Mouse (Mus musculus) liver, embryonic 11.5 days (tissue): ENCODE results near the gene Snx3. TPM values are rescaled to one million over a fixed set of nuclear protein-coding genes. Genes with fewer than 3 reads are reported as not detected.

Experiments
- ATAC-seq: fragments of 200-750 bp; cut with Nextera tagmentation; replicated peaks from 2 replicates; pipeline ENCODE4 v1.8.0; 2017; ENCODE audit warnings: moderate number of reproducible peaks, mild to moderate bottlenecking, moderate TSS enrichment, moderate library complexity; ENCODE audit not compliant: low FRiP score
- DNase-seq: peaks from one replicate; pipeline ENCODE4 v3.0.0-alpha.2; 2017; ENCODE audit warnings: low spot score
- H3K27ac ChIP-seq: fragments of 300-500 bp; sonication (generic); 2 replicates; pipeline ENCODE4 v1.5.1; 2014; ENCODE audit warnings: mild to moderate bottlenecking, low read depth, low read length, control low read depth
- H3K27me3 ChIP-seq: fragments of 300-500 bp; sonication (generic); replicated peaks from 2 replicates; pipeline ENCODE4 v1.6.1; 2014; ENCODE audit warnings: low read length, mixed read lengths; ENCODE audit not compliant: control insufficient read depth, insufficient read depth
- H3K36me3 ChIP-seq: fragments of 300-500 bp; sonication (generic); 2 replicates; pipeline ENCODE4 v1.6.1; 2014; ENCODE audit warnings: mild to moderate bottlenecking, low read length, moderate library complexity, mixed read lengths; ENCODE audit not compliant: control insufficient read depth, insufficient read depth
- H3K4me1 ChIP-seq: fragments of 300-500 bp; sonication (generic); replicated peaks from 2 replicates; pipeline ENCODE4 v1.6.1; 2014; ENCODE audit warnings: low read length, mixed read lengths; ENCODE audit not compliant: control insufficient read depth, insufficient read depth
- H3K4me2 ChIP-seq: fragments of 300-500 bp; sonication (generic); 2 replicates; pipeline ENCODE4 v1.6.1; 2014; ENCODE audit warnings: mild to moderate bottlenecking, control low read depth, moderate library complexity
- H3K4me3 ChIP-seq: fragments of 300-500 bp; sonication (generic); 2 replicates; pipeline ENCODE4 v1.5.1; 2014; ENCODE audit warnings: low read depth, low read length, control low read depth
- H3K9ac ChIP-seq: fragments of 300-500 bp; sonication (generic); 2 replicates; pipeline ENCODE4 v1.6.1; 2014; ENCODE audit warnings: low read depth, low read length, control low read depth
- H3K9me3 ChIP-seq: fragments of 300-500 bp; sonication (generic); 2 replicates; pipeline ENCODE4 v1.6.1; 2016; ENCODE audit warnings: low read length, inconsistent platforms, mixed read lengths; ENCODE audit not compliant: control insufficient read depth
- WGBS: fragments of 180-500 bp; shearing (Covaris S2); extraction: QIAGEN DNeasy Blood & Tissue Kit; methylation state at CpG from one replicate; pipeline ENCODE4 v1.1.7; 2014; 5-methylcytosine and 5-hydroxymethylcytosine counted together
- polyA plus RNA-seq: library from polyadenylated mRNA; unstranded; fragments of >200 nt; fragmentation: Nextera tagmentation; extraction: Ambion mirVana; gene quantifications from 2 replicates; pipeline ENCODE4 v1.2.1, GENCODE M21; 2014

Snx3 gene
- polyA plus RNA-seq, 1 experiment from 2014 or later: 355 TPM

GRCm38 (mm10) chr10:42476774-42477475 lies 24.9 kb upstream of the Snx3 start:
- DNase-seq (no peak), ATAC-seq (no peak)
- Histone ChIP-seq H3K9ac (no peak overlapping the region), H3K9me3 (no peaks in the 10 kb centered on the region), H3K4me3 (no peak overlapping the region), H3K4me1 (peaks cover 32% of the 10 kb centered on the region), H3K4me2 (peak overlapping the region; percentile 88), H3K27me3 (no peaks in the 10 kb centered on the region), H3K36me3 (0 out of 2 replicates have a peak, but pooled peaks cover 2% of the 10 kb centered on the region), H3K27ac (no peak overlapping the region)
- 87% methylated on average over 10 of the region's 10 CpGs for WGBS

DNA sequence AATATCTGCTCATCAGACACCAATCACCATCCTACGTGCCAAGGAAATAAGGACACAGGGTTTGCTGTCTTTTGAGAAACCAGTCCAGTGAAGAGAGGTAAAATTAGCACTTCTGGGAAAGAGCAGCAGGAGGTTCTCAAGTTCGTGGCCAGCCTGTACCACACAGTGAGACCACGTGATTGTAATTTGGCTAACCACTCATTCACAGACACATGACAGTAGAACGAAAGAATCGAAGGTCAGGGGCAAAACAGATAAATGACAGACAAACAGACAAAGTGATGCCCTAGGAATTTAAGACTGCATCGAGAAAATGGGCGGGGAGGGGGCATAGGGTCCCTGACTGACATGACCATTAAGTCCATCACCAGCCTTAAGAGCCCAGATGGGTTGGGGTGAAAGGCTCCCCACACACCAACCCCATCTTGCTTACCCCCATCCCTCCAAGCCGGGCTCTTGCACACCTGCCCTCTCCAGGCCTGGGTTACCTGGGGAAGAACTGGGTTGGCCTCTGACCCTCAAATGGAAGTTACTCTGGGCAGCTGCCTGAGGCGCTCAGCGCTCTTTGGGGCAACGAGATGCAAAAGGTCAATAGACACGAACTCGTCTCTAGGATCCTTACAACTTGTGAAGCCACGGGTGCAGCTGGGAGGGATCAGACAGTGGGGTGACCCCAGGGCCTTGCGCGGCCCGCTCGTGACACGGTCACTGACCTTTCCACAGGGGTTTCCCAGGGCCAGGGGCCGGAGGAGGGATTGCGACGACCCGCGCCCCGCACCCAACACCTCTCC lies 24.1 kb upstream of the Snx3 start:
- peak; percentile 32 for ATAC-seq
- Histone ChIP-seq H3K4me3 (peak overlapping the region; percentile 84), H3K4me1 (peaks cover 32% of the 10 kb centered on the region), H3K9me3 (no peaks in the 10 kb centered on the region), H3K27ac (peak overlapping the region; percentile 98), H3K4me2 (peak overlapping the region; percentile 88), H3K27me3 (no peaks in the 10 kb centered on the region), H3K36me3 (no peaks in the 10 kb centered on the region), H3K9ac (peak overlapping the region; percentile 94)
- DNase-seq: no peak
- WGBS: 9% methylated on average over 25 of the region's 25 CpGs

GRCm38 (mm10) chr10:42478341-42478720 lies 23.5 kb upstream of the Snx3 start, which contains the start of gene Afg1l:
Afg1l (minus strand) TSS chr10:42478565.
- H3K4me1 ChIP-seq: peaks cover 32% of the 10 kb centered on the region

GRCm38 (mm10) chr10:42480719-42481118 lies 21.1 kb upstream of the Snx3 start:
- no peak overlapping the region for H3K4me2 ChIP-seq
- no peaks in the 10 kb centered on the region for H3K36me3 ChIP-seq
- H3K27ac ChIP-seq: no peak overlapping the region
- H3K4me3 ChIP-seq: no peak overlapping the region
- DNase-seq: no peak
- H3K9ac ChIP-seq: no peak overlapping the region
- peaks cover 32% of the 10 kb centered on the region for H3K4me1 ChIP-seq
- WGBS: 62% methylated on average over 4 of the region's 4 CpGs
- ATAC-seq: peak; percentile 62
- no peaks in the 10 kb centered on the region for H3K9me3 ChIP-seq
- H3K27me3 ChIP-seq: no peaks in the 10 kb centered on the region

More at GRCm38 (mm10) chr10:42478341-42478720, 23.5 kb upstream of the Snx3 start, which contains the start of gene Afg1l:
- no peaks in the 10 kb centered on the region for H3K9me3 ChIP-seq
- peak; percentile 92 for DNase-seq
- ATAC-seq: peak; percentile 92
- H3K36me3 ChIP-seq: no peaks in the 10 kb centered on the region
- H3K27ac ChIP-seq: peak within 1 kb of the TSS; percentile 98
- H3K4me3 ChIP-seq: peak within 1 kb of the TSS; percentile 84
- H3K27me3 ChIP-seq: no peaks in the 10 kb centered on the region
- H3K9ac ChIP-seq: peak within 1 kb of the TSS; percentile 94
- peak within 1 kb of the TSS; percentile 88 for H3K4me2 ChIP-seq
- under 1% methylated on average over 29 of the region's 29 CpGs for WGBS

GRCm38 (mm10) chr10:42488606-42489296 lies 13.1 kb upstream of the Snx3 start:
- whole genome bisulfite sequencing: 39% methylated on average over 8 of the region's 8 CpGs
- Histone ChIP-seq H3K36me3 (no peaks in the 10 kb centered on the region), H3K27me3 (no peaks in the 10 kb centered on the region), H3K27ac (no peak overlapping the region), H3K4me3 (no peak overlapping the region), H3K4me2 (no peak overlapping the region), H3K9ac (no peak overlapping the region), H3K4me1 (peaks cover 12% of the 10 kb centered on the region; the same call in 1 of the 2 replicates), H3K9me3 (no peaks in the 10 kb centered on the region)
- ATAC-seq: 0 out of 2 replicates have a peak, but pooled peaks have one; percentile 53
- no peak for DNase-seq

- H3K36me3 ChIP-seq: no peaks in the 10 kb centered on the region
- WGBS: 15% methylated on average over 1 of the region's 1 CpGs
- H3K4me3 ChIP-seq: no peak overlapping the region
- no peak overlapping the region for H3K27ac ChIP-seq
- DNase-seq (no peak), ATAC-seq (no peak)
- peaks cover 12% of the 10 kb centered on the region; the same call in 1 of the 2 replicates for H3K4me1 ChIP-seq
- no peaks in the 10 kb centered on the region for H3K9me3 ChIP-seq
- H3K4me2 ChIP-seq: no peak overlapping the region
- H3K9ac ChIP-seq: no peak overlapping the region
- no peaks in the 10 kb centered on the region for H3K27me3 ChIP-seq
Observed at GRCm38 (mm10) chr10:42491158-42491557, 10.7 kb upstream of the Snx3 start.

DNA sequence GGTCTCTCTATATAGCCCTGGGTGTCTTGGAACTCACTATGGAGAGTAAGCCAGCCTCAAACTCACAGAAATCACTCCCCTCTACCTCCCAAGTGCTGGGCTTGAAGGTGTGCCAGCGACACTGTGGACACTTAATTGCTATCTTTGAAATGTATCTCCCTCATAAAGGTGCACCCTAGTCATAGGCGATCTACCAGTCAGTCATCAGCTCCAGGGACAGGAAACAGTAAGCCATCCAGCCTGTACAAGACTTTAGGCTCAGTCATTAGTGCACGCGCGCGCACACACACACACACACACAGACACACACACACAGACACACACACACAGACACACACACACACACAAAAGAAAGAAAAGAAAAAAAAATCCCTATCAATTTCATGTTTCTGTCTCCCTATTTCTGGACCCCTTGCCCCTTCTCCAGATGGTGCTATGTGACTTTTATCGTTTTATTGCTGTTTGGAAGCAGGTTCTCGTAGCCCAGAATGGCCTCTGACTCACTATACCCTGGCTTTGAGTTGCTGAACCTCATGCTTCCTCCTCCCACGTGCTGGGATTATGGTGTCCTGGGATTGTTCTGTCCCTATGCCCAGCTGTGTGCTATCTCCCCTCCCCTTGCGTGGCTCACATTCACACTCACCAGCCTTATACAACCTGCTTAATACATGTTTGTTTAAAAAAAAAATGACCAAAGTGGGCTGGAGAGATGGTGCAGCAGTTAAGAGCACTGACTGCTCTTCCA lies 9.6 kb upstream of the Snx3 start:
- Histone ChIP-seq H3K4me3 (no peak overlapping the region), H3K27ac (no peak overlapping the region), H3K9ac (no peak overlapping the region), H3K4me1 (peaks cover 12% of the 10 kb centered on the region; the same call in 1 of the 2 replicates), H3K4me2 (no peak overlapping the region), H3K36me3 (no peaks in the 10 kb centered on the region), H3K9me3 (no peaks in the 10 kb centered on the region), H3K27me3 (no peaks in the 10 kb centered on the region)
- WGBS: 86% methylated on average over 10 of the region's 10 CpGs
- no peak for ATAC-seq
- no peak for DNase-seq

GRCm38 (mm10) chr10:42493000-42493399 lies 8.8 kb upstream of the Snx3 start:
- Histone ChIP-seq H3K27me3 (no peaks in the 10 kb centered on the region), H3K27ac (no peak overlapping the region), H3K9ac (no peak overlapping the region), H3K36me3 (no peaks in the 10 kb centered on the region), H3K4me2 (no peak overlapping the region), H3K9me3 (no peaks in the 10 kb centered on the region), H3K4me3 (no peak overlapping the region), H3K4me1 (peaks cover 12% of the 10 kb centered on the region; the same call in 1 of the 2 replicates)
- 50% methylated on average over 4 of the region's 4 CpGs for WGBS
- ATAC-seq: no peak
- no peak for DNase-seq
